Mouse (Mus musculus) cerebellum, adult 2 months (tissue): ENCODE data around the gene Slc23a2.

ENCODE experiments used
- CTCF ChIP-seq: fragments of 200-500 bp; IDR thresholded peaks from 2 replicates; pipeline ENCODE4 v1.5.1; 2011; ENCODE audit warnings: low read depth, mild to moderate bottlenecking, control low read depth, low read length, moderate library complexity, borderline replicate concordance; ENCODE audit not compliant: insufficient read depth
- POLR2A ChIP-seq: fragments of 200-500 bp; IDR thresholded peaks from 2 replicates; pipeline ENCODE4 v1.6.1; 2011; ENCODE audit warnings: low read length, control low read depth, borderline replicate concordance; ENCODE audit not compliant: insufficient read depth

DNA sequence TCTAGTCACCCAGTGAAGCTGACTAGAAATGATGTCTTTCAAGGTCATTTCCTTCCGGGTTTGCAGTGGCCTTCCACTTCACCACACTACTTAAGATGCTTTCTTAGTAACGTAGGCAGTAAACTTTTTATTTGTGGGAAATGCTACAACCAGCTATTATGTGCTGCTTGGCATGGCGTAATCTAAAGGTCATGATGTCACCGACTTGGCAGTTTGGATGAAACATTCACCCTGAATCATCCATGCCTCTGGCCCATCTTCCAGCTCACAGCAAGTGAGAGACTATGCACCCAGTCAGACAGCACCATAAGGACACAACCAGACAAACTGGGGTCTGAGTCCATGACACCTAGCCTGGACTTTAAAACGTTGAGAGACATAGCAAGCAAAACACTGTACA is 60.5 kb downstream of the Slc23a2 start:
- TF ChIP-seq POLR2A (no peak), CTCF (no peak)
